Mouse (Mus musculus): ENCODE measurements around the gene Gng2. TPM values are rescaled to one million over a fixed set of nuclear protein-coding genes. Genes with fewer than 3 reads are reported as not detected.
A peak's percentile ranks its signal among the peaks of the same experiment; 100 is the strongest.

Gene Gng2
- polyA plus RNA-seq, 1 experiment from 2014 or later = 56.9 TPM

DNA sequence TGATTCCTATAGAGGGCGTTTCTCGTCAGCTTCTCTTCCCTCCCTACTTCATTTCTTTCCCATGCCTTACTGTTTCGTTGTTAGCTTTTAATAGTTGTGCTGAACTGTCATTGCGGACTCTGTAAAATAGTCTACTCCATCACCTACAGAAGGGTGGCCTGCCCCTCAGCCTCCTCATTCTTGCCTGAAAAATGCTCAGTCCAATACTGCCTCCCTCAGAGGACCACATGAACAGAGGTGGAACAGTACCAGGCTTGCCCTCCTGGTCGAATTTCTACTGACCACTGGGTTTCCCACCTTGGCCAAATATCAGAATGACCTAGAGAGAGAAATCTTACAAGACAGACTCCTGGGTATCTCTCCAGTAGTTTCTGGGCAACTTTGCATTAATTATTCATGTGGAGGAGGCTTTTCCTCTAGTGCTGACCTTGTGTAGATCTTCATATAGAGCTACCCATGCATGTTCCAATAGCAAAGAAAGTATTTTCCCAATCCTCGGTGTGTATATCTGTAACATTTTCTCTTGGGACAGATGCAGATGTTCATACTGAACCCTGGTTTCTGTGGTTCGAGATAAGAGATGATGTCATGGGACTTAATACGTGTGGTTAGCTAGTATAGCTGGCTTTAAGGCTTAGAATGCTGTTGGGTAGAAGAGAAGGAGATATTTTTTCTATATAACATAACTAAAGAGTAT is 15.6 kb upstream of the Gng2 start:
- Histone ChIP-seq H3K4me1 (no peaks in the 10 kb centered on the region), H3K27me3 (no peaks in the 10 kb centered on the region), H3K36me3 (no peaks in the 10 kb centered on the region), H3K9me3 (replicated peaks) (no peaks in the 10 kb centered on the region), H3K27ac (replicated peaks) (no peak overlapping the region), H3K4me2 (replicated peaks) (no peak overlapping the region), H3K9ac (no peak overlapping the region), H3K4me3 (replicated peaks) (no peak overlapping the region)
- ATAC-seq (ENCODE audit: insufficient number of reproducible peaks, low FRiP score, low TSS enrichment, low read depth) = no peak
- WGBS = 78% methylated on average over 8 of the region's 8 CpGs

DNA sequence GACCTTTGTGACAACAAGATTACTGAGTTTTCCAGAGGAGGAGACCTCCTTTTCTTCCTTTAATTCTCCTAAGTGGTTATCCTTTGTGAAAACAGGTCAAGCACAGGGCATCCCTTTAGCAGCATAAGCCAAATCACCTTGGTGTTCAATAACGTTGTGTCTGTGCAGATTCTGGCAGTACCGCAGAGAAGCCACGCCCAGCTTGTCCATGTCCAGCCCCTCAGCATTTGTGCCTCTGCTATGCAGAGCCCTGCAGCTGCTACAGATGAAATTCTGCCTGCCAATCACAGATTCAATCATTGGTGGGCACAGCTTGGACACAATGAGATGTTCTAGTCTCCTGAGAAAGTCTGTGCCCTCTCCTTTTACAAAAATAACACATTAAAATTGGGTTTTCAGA is 14.4 kb upstream of the Gng2 start:
- Histone ChIP-seq H3K4me2 (replicated peaks) (no peak overlapping the region), H3K9me3 (replicated peaks) (no peaks in the 10 kb centered on the region), H3K4me3 (replicated peaks) (no peak overlapping the region), H3K27ac (replicated peaks) (no peak overlapping the region), H3K27me3 (no peaks in the 10 kb centered on the region), H3K4me1 (peaks cover 4% of the 10 kb centered on the region), H3K9ac (no peak overlapping the region), H3K36me3 (no peaks in the 10 kb centered on the region)
- no peak for ATAC-seq (ENCODE audit: insufficient number of reproducible peaks, low FRiP score, low TSS enrichment, low read depth)
- WGBS = 26% methylated on average over 3 of the region's 3 CpGs

DNA sequence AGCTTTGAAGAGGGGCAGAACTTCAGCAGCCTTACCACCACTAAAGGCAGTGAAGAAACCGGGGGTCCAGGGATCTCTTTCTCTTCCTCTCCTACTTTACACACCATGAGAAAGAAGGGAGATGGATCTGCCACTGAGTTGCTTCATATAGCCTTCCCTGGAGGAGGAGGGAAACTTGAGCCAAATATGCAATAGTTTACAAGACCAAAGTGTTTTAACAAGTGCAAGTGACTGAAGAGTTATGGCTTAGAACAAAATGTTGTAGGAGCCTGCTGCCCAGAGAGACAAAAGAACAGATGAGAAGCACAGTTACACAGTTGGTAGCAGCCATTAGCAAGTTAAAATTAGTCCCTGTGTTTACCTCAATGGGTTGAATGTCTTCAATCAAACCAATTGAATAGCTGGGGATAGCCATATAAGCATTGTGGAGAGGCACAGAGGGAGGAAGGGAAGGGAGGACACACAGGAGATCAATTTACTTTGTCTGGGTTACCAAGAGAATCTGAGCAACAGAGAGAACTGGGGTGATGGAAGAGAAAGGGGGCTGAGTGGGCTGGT is 13.1 kb upstream of the Gng2 start:
- no peak overlapping the region for H3K9ac ChIP-seq
- H3K27me3 ChIP-seq = no peaks in the 10 kb centered on the region
- ATAC-seq (ENCODE audit: insufficient number of reproducible peaks, low FRiP score, low TSS enrichment, low read depth) = no peak
- no peaks in the 10 kb centered on the region for H3K9me3 ChIP-seq (replicated peaks)
- no peaks in the 10 kb centered on the region for H3K36me3 ChIP-seq
- WGBS = 88% methylated on average over 1 of the region's 1 CpGs
- no peak overlapping the region for H3K4me2 ChIP-seq (replicated peaks)
- peaks cover 18% of the 10 kb centered on the region for H3K4me1 ChIP-seq
- H3K27ac ChIP-seq (replicated peaks) = no peak overlapping the region
- H3K4me3 ChIP-seq (replicated peaks) = no peak overlapping the region

DNA sequence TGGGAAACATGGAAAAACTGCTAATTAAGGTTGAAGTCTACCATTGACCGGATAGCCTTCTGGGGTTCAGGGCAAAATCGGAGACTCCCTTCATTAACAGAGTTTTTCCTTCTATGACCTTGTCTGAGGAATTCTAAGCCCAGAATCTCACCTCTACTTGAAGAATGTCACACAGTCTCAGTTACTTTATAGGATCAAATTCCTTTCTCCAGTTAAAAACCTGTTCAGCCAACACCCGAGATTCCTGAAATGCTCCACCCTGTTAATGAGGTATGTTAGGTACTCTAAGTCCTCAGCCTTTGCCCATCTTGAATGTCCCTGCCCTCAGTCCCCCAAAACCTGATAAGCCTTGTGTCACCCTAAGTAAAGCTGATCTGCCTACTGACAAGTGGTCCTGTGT is 11.0 kb upstream of the Gng2 start:
- ATAC-seq (ENCODE audit: insufficient number of reproducible peaks, low FRiP score, low TSS enrichment, low read depth) = no peak
- 72% methylated on average over 3 of the region's 3 CpGs for WGBS
- H3K4me1 ChIP-seq = peaks cover 31% of the 10 kb centered on the region

DNA sequence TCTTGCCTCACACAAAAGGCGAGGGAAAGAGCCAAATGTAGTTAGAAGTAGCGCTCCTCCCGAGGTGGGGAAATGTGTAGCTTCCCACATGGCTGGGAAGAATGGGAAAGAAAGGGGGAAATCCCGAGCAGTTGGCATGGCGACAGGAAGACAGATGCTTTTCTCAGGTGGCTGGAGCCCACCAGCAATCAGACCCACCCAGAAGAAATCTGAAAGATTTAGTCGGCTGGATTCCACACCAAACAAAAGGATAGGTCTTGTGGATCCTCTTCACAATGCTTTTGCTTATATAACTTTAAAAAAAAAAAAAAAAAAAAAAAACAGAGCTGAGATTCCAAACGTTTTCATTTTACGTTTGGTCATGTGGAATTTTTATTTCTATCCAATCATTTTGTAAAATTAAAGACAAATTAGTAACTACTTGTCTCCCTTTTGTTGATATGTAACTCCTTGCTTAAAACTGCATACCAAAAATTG is 10.0 kb upstream of the Gng2 start:
- WGBS = 7% methylated on average over 8 of the region's 8 CpGs
- no peaks in the 10 kb centered on the region for H3K9me3 ChIP-seq (replicated peaks)
- no peaks in the 10 kb centered on the region for H3K36me3 ChIP-seq
- no peak for ATAC-seq (ENCODE audit: insufficient number of reproducible peaks, low FRiP score, low TSS enrichment, low read depth)
- peak overlapping the region; percentile 84 for H3K27ac ChIP-seq (replicated peaks)
- no peaks in the 10 kb centered on the region for H3K27me3 ChIP-seq
- H3K4me1 ChIP-seq = peaks cover 31% of the 10 kb centered on the region
- H3K4me2 ChIP-seq (replicated peaks) = peak overlapping the region; percentile 42
- no peak overlapping the region for H3K9ac ChIP-seq
- peak overlapping the region; percentile 27 for H3K4me3 ChIP-seq (replicated peaks)

More for the DNA sequence above, 11.0 kb upstream of the Gng2 start:
- H3K4me3 ChIP-seq (replicated peaks) = no peak overlapping the region
- H3K4me2 ChIP-seq (replicated peaks) = no peak overlapping the region
- no peak overlapping the region for H3K9ac ChIP-seq
- no peak overlapping the region for H3K27ac ChIP-seq (replicated peaks)
- H3K36me3 ChIP-seq = no peaks in the 10 kb centered on the region
- no peaks in the 10 kb centered on the region for H3K27me3 ChIP-seq
- H3K9me3 ChIP-seq (replicated peaks) = no peaks in the 10 kb centered on the region

DNA sequence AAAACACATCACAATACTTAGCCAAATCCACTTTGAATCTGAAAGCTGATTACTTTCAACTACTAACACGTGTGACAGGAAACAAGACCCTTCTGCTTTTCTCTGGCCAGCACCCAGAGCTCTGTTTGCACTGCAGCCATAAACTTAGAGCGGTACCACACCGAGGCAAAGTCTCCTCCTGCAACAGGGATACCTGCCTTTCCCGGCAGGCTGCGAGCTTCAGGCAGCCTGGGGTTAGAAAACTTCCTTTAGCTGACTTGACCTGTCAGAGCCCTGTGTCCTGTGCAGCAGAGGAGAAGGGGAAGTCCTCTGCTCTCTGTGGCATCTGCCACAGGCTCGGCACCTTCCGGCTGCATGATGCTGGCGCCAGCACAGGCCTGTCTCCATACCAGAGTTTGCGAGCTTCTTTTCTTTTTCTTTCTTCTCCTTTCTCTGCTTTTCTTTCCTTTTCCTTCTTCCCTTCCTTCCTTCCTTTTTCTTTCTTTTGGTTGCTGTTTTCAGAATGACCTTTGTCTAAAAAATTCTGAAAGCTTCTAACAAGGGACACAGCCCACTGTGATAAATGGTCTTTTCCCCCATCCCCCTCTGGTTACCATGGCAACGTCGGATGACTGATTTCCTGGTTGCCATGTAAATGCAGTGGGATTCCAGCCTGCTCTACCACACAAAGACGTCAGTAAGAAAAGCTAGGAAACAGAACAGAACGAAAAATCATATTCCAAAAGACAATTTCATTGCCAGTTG is 9.4 kb upstream of the Gng2 start:
- ATAC-seq (ENCODE audit: insufficient number of reproducible peaks, low FRiP score, low TSS enrichment, low read depth) = no peak
- H3K36me3 ChIP-seq = no peaks in the 10 kb centered on the region
- peak overlapping the region; percentile 27 for H3K4me3 ChIP-seq (replicated peaks)
- peak overlapping the region; percentile 84 for H3K27ac ChIP-seq (replicated peaks)
- peaks cover 31% of the 10 kb centered on the region for H3K4me1 ChIP-seq
- H3K27me3 ChIP-seq = no peaks in the 10 kb centered on the region
- 4% methylated on average over 13 of the region's 13 CpGs for WGBS
- H3K4me2 ChIP-seq (replicated peaks) = peak overlapping the region; percentile 42
- no peaks in the 10 kb centered on the region for H3K9me3 ChIP-seq (replicated peaks)
- no peak overlapping the region for H3K9ac ChIP-seq

DNA sequence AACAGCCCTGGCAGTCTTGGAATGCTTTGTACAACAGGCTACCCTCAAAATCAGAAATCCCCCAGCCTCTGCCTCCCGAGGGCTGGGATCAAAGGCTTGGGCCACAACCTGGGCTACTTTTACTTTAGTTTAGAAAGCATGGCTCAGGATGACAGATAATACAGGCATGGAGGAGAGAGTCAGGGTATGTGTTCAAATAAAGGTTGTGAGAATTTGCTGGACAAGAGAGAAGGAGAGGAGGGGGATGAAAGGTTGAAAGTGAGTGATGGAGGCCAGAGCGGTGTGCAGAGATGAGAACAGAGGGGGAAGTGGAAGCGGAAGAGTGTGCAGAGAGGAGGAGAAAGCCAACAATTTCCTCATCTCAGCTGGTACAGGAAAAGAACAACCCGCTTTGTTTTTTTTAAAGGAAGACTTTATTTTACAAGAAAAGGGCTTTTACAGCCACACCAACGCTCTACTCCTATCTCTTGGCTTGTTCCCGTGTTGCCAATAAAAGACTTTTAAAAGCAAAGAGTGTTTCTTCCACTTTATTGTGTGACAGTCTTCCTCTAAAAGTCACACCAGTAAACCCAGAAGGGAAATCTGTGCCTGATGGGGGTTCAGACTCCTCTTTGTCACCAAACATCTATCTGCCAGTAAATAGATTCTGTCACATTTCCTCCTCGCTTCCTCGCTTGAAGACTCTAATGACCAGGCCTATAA is 8.6 kb upstream of the Gng2 start:
- Histone ChIP-seq H3K4me1 (peaks cover 31% of the 10 kb centered on the region), H3K36me3 (no peaks in the 10 kb centered on the region), H3K4me3 (replicated peaks) (no peak overlapping the region), H3K9me3 (replicated peaks) (no peaks in the 10 kb centered on the region), H3K4me2 (replicated peaks) (peak overlapping the region; percentile 42), H3K27ac (replicated peaks) (peak overlapping the region; percentile 84), H3K9ac (no peak overlapping the region), H3K27me3 (no peaks in the 10 kb centered on the region)
- no peak for ATAC-seq (ENCODE audit: insufficient number of reproducible peaks, low FRiP score, low TSS enrichment, low read depth)
- WGBS = 56% methylated on average over 8 of the region's 8 CpGs

DNA sequence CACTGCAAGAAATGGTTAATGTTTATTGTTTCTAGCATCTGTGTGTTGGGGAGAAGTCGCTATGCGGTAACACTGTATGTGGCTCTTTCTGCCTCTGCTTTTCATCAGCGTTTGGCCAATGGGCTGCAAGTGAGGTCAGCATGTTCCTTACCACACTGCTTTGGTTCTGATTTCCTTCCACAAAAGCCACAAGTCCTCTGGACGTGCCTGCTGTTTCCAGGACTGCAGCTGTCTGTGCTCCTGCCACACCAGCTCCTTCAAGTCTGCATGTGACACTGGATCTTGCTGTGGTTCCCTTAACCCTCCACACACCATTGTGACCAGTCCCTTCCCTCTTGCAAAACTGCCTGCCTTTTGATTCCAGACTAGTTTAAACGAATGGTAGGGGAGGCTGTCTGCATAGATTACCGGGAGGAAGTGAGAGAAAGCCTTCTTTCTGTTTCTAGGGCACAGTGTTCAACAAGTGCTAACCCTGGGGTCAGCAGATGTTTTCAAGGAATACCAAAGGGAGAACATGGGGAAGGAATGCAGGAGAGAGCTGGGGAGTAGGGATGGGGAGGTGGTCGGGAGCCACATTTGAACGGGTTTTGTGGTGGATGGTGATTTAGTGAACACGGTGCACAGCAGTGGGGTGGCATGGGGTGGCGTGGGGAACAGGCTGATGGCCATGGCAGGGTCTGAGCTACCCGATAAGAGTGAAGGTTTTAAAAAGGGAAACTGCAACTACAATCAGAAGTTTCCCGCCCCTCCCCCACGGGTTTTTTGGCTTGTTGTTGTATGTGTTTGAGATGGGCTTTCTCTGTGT is 7.9 kb upstream of the Gng2 start:
- peaks cover 31% of the 10 kb centered on the region for H3K4me1 ChIP-seq
- no peaks in the 10 kb centered on the region for H3K9me3 ChIP-seq (replicated peaks)
- peak; percentile 81 for ATAC-seq (ENCODE audit: insufficient number of reproducible peaks, low FRiP score, low TSS enrichment, low read depth)
- H3K27me3 ChIP-seq = no peaks in the 10 kb centered on the region
- no peak overlapping the region for H3K9ac ChIP-seq
- peak overlapping the region; percentile 84 for H3K27ac ChIP-seq (replicated peaks)
- 13% methylated on average over 13 of the region's 13 CpGs for WGBS
- 0 out of 2 replicates have a peak overlapping the region, but pooled peaks have one; percentile 1 for H3K4me3 ChIP-seq (replicated peaks)
- peak overlapping the region; percentile 34 for H3K4me2 ChIP-seq (replicated peaks)
- no peaks in the 10 kb centered on the region for H3K36me3 ChIP-seq

DNA sequence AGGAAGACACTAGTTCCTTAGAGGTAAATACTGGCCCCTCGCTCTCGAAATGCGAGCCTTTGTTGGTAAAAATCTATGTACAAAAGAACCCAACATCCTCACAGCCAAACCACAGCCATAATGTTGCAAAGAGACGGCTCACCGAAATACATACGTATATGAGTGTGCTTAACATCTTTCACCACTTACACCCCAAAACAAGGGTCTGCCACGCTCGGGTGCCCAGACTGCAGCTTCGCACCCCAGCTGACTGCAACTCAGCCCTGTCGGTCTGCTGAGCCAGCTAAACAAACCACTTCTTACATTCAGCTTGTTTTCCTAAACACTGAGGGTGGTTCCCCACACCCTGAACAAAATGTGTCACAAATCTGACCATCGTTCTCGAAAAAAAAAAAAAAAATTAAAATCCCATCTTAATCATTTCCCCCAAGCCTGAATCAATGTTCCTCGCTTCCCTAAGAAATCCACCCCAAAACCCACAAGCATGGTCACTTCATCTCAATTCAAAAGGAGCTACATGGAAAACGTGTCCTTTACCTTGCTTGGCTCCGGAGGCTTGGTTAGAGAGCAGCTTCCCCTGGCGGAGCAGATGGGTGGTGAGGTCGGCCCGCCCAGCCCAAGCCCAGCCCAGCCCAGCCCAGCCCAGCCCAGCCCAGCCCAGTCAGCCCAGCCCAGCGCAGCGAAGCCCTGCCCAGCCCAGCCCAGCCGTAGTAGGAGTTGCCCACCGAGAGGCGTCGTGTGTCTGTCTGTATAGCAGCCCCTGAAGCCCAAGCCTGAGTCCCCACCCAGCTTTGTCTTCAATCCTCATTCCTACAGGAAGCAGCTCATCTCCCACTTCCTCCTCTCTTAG is 781 bp downstream of the Gng2 start:
- 1% methylated on average over 24 of the region's 24 CpGs for WGBS
- H3K4me2 ChIP-seq (replicated peaks) = peak overlapping the region; percentile 64
- H3K4me3 ChIP-seq (replicated peaks) = peak overlapping the region; percentile 47
- peak overlapping the region; percentile 86 for H3K27ac ChIP-seq (replicated peaks)
- H3K27me3 ChIP-seq = no peaks in the 10 kb centered on the region
- H3K4me1 ChIP-seq = peaks cover 21% of the 10 kb centered on the region
- peak; percentile 97 for ATAC-seq (ENCODE audit: insufficient number of reproducible peaks, low FRiP score, low TSS enrichment, low read depth)
- H3K9ac ChIP-seq = peak overlapping the region; percentile 21
- no peaks in the 10 kb centered on the region for H3K9me3 ChIP-seq (replicated peaks)
- H3K36me3 ChIP-seq = no peaks in the 10 kb centered on the region

DNA sequence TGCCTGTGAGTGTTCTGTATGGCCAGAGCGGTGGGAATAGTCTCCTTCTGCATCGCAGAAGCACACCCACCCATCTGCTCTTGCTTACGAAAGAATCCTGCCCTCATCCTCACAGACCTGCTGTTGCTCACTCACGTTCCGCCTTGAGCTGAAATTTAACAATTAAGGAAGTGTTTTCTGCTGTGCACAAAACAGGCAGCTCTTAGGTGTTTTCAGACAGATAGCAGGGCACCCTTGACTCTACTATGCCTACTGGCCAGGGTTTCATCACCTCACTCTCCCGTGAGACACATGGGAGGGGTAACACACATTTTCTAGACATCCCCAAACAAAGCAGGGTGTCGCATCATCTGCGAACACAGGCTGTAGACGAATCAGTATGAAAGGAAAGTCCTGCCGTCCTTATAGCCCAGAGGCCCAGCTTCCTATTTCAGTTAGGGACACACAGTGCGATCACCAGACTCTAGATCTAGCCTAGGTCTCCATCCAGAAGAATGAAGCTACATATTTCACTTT is 2.4 kb downstream of the Gng2 start:
- WGBS = 16% methylated on average over 11 of the region's 11 CpGs
- H3K9me3 ChIP-seq (replicated peaks) = no peaks in the 10 kb centered on the region
- H3K27ac ChIP-seq (replicated peaks) = peak overlapping the region; percentile 69

More for the DNA sequence above, 2.4 kb downstream of the Gng2 start:
- Histone ChIP-seq H3K9ac (peak overlapping the region; percentile 26), H3K27me3 (no peaks in the 10 kb centered on the region), H3K4me2 (replicated peaks) (peak overlapping the region; percentile 53), H3K4me3 (replicated peaks) (peak overlapping the region; percentile 33), H3K36me3 (no peaks in the 10 kb centered on the region), H3K4me1 (peaks cover 28% of the 10 kb centered on the region)
- no peak for ATAC-seq (ENCODE audit: insufficient number of reproducible peaks, low FRiP score, low TSS enrichment, low read depth)
